Mouse (Mus musculus) naive thymus-derived CD4-positive, alpha-beta T cell, adult 5 months (primary cell): Measurements from ENCODE around the gene Baiap2l1. TPM values are rescaled to one million over a fixed set of nuclear protein-coding genes. Genes with fewer than 3 reads are reported as not detected.

Source experiments
- polyA plus RNA-seq: library from polyadenylated mRNA; unstranded; fragments of 100-300 nt; shearing (Covaris generic); gene quantifications from one replicate; pipeline ENCODE4 v1.2.1, GENCODE M21; 2017

The Baiap2l1 gene
- polyA plus RNA-seq = 0.91 TPM

GRCm38 (mm10) chr5:144357881-144358591 lies at the start of gene Baiap2l1:
Gene Baiap2l1, minus strand, starts transcription at chr5:144358112.

GRCm38 (mm10) chr5:144243901-144244487 lies 113.9 kb downstream of the Baiap2l1 start, which contains the start of gene Bri3:
Gene Bri3, plus strand, starts transcription at chr5:144244437.

GRCm38 (mm10) chr5:144223503-144223862 lies 134.4 kb downstream of the Baiap2l1 start, which contains the start of gene Tecpr1:
Gene Tecpr1, minus strand, starts transcription at chr5:144223615.

Other genes with a start within 250 kb of the Baiap2l1 start
- gene Bhlha15, start 167.8 kb downstream of the Baiap2l1 start, polyA plus RNA-seq = not detected
- gene Tecpr1, start 134.5 kb downstream of the Baiap2l1 start, polyA plus RNA-seq = 305 TPM
- gene Bri3, start 113.7 kb downstream of the Baiap2l1 start, polyA plus RNA-seq = 5.5 TPM
- not detected for gene Nptx2, start 187.8 kb upstream of the Baiap2l1 start, polyA plus RNA-seq